Mouse (Mus musculus): ENCODE measurements at regions not wholly inside any gene's neighbourhood (a gene's known extent, or its start where the extent isn't known, plus 50 kb on each side); places are given as distances from the start of the nearest gene placed in this dataset.
"Not testable (repeated sequence)": the region's sequence is repeated elsewhere in the genome, so short reads cannot be mapped to it uniquely, and the experiment has no call there.

- no peak for DNase-seq
Observed at GRCm38 (mm10) chr7:82047456-82047855, 55.4 kb upstream of the Bnc1 start.

- no peak for DNase-seq
Observed at GRCm38 (mm10) chr7:82053411-82053810, 61.3 kb upstream of the Bnc1 start.

DNA sequence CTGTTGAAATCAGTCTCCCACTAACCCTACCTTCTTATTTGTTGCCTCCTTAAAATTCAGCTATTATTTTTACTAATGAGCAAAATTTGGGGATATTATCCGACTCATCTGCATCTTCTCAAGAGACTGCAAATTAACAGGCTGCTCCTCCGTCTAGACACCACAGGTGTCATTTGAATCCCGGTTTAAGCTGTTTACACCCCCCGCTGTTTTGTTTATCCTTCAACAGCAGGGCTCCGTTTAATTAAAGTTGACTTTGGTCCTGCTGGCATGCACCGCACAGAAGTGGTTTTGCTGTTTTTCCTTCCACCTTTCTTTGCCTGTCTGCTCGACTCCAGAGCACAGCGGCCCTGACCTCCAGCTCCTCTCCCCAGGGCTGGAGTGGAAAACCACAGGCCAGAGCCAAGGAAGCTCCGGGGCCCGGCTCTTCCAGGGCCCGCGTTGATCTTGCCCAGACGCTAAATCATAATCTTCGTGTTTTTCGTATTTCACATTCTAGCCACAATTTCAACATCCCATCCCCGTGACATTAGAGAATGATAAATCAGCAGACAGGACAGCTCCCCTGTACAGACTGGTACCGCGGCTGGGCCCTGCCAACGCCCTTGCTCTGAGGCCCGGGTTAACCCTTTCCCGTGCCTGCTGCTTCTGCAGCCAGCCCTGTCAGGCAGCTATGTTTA is 64.6 kb upstream of the Bnc1 start:
- peak; percentile 72 for DNase-seq

GRCm38 (mm10) chr7:82063407-82063806 is 71.3 kb upstream of the Bnc1 start:
- no peak for DNase-seq

DNA sequence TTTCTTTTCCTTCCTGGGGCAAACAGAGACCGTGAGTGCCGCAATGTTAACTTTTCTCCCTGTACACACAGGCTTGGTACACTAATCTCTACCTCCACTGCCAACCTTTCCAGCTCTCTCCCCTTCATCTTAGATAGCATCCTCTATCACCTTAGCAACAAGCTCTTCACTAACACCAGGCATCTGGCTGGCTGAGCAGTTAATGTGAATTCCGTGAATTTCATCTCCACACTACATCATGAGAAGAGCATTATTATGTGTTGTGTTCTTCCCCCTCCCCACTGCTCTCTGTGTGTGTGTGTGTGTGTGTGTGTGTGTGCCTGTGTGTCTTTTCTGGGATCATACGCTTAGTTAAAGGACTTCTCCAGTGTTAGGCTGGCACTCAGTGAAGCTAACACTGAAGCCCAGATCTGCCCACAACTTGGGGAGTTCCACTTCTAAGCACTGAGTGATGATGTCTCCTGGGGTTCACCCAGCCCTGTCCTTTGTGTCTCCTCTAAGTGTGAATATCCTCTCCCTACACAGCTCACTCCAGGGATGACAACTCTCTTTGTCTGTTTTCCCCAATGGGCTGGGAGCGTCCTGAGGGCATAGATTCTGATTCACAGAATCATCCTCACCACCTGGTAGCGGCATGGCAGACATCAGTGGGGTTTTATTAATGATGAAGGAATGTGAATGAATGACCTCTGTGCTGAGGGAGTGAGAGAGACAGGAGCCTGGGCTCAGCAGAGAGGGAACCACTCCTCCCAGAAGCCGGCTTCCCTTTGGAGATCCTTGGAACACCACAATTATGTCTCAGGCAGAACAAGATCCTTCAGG is 77.7 kb upstream of the Bnc1 start:
- no peak for DNase-seq

GRCm38 (mm10) chr7:82070946-82071727 is 79.0 kb upstream of the Bnc1 start:
- no peak for DNase-seq

DNA sequence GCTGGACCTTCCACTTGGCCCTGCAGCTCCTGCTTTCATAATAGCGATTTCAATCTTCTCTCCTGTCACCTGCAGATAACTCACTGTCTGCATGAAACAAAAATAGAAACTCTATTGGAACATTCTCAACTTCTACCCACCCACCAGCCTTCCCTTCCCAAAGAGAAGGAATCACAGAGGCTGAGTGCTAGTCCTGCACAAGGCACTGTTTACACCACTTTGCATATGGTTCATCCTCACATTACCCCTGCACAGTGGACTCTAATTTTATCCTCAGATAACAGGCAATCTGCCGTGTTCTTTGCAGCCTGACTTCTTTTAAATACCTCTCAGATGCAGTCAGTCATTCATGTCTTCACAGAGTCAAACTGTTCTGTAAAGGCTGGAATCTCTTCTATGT is 83.3 kb upstream of the Bnc1 start:
- DNase-seq, result no peak

DNA sequence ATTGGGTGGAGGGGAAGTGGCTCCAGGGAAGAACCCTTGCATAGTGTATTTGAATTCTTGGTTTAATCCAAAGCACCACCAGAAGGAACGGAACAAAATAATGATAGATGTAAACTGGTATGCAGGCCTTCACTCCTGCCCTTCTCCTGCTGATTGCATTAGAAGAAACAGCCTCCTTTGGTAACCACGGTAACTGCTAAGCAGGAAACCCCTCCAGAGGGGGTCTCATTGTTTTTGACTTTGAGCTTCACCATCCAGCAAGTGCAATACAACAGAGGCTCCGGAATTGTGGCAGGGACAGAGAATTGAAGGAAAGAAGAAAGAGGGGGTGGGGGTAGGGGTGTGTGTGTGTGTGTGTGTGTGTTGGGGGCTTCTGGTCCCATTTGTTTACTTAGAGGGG is 89.8 kb upstream of the Bnc1 start:
- DNase-seq, result peak; percentile 44

DNA sequence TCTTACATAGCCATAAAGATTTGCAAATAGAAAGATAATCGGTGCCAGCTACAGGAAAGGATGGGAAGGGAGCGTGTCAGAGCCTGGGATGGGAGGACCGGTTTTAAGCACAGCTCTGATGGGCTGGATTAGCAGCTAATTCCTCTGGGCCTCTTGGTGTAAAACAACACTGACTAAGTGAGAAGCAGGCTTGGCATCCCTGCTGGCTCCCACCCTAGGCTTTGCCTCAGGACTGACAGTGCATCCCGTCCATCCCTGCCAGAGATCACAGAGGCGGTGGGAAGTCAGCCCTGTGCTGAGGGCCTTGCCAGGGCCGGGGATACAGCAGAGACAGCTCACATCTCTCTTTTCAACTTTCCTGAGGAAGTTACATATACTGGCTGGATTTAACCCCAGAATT is 90.8 kb upstream of the Sh3gl3 start:
- peak; percentile 18 for DNase-seq

DNA sequence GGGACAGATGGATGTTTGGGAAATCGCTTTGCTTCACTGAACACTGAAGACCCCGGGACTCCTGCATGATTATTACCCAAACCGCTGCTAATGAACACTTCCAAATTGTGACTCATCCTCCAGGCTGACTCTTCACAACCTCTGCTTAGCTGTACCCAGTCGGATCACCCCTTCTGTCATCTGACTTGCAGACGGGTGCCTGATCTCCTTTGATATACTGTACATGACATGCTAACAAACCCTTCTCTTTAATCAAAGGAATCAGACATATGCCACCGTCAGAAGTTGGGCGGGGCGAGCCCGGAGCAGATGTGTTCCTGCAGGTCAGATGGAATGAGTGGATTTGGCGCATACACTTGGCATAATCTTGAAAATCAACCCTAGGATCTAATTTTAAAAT is 89.2 kb upstream of the Sh3gl3 start:
- DNase-seq, result no peak

GRCm38 (mm10) chr7:82085205-82085604 is 88.4 kb upstream of the Sh3gl3 start:
- DNase-seq, result peak; percentile 14

GRCm38 (mm10) chr7:82098136-82098535 is 75.5 kb upstream of the Sh3gl3 start:
- no peak for DNase-seq

- no peak for DNase-seq
Observed at GRCm38 (mm10) chr7:82101314-82101713, 72.3 kb upstream of the Sh3gl3 start.

DNA sequence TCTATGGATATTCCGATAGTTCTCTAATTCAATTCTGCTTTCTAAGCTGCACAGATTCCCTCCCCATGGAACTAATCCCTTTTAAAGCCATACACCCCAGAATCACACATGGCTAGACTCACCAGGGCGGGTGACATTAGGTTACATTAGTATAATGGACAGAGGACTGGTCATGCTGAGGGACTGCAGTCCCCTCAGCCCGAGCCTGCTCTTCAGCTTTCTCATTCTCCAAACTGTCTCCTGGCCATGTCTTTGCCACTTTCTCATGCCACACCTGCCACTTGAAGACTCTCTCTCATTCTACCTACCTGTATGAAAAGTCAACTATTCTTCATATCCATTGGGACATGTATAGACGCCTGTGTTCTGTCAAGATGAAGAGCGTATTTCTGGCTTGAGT is 68.0 kb upstream of the Sh3gl3 start:
- DNase-seq, result no peak

DNA sequence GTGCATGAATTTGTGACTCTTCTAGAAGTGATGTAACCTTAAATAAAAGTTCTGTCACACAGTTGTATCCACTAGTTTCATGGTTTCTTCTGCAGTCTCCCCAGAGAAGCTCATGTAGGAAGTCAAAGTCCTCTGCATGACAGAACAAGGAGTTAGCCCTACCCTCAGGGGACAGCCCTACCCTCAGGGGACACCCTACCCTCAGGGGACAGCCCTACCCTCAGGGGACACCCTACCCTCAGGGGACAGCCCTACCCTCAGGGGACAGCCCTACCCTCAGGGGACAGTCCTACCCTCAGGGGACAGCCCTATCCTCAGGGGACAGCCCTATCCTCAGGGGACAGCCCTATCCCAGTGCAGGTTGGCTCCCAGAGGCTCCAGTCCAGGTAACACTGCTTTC is 64.5 kb upstream of the Sh3gl3 start:
- DNase-seq, result not testable (repeated sequence)

DNA sequence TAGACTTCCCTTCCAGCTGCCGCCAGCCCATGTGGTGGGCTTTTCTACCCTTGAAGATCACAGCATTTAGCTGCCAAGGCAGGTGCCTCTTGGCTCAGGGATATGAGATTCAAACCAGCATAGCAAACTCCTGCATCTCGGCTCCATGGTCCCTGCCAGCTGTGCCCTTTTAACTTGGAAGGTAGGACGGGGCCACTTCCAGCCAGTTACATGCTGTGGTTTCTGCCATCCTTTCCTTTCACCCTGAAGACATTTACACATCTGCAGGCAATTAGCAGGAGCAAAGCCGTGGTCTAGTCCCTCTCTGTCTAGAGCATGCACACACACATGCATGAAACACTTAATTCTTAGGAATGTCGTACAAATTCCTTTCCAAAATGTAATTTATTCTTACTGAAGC is 64.1 kb upstream of the Sh3gl3 start:
- peak; percentile 69 for DNase-seq

DNA sequence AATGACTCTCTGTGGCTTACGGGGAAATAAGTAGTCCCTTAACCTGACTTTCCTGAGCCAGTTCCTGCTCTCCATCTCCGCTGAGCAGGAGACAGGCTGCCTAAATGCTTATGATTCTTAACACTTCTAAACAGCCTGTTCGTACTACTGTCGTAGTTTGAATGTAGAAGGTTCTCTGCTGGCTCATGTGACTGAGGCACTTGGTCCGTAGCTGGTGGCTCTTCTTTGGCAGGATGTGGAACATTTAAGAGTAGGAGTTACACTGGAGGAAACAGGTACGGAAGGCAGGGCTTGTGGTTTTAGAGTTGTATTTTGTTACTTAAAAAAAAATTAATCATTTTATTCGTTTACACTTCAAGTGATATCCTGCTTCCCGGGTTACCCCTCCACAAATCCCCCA is 63.7 kb upstream of the Sh3gl3 start:
- DNase-seq, result no peak

GRCm38 (mm10) chr7:82112046-82112445 is 61.6 kb upstream of the Sh3gl3 start:
- peak; percentile 15 for DNase-seq

DNA sequence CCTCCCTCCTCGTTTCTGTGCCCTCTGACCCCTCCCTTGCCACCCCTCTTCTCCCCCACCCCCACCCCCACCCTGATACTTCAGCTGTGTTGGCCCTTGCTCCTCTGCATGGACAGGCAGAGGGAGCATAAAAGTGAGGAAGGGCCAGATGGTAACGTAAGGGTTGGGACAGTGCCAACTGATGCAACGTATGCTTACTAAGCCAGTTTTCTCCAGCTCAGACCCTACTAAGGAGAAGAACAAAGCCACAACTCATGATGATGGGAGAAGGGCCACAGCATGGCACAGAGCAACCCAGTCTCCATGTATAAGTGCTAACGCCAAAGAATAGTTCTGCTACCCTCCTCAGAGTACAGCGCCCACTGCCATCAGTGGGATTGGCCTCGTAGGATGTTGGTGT is 58.0 kb upstream of the Sh3gl3 start:
- no peak for DNase-seq

DNA sequence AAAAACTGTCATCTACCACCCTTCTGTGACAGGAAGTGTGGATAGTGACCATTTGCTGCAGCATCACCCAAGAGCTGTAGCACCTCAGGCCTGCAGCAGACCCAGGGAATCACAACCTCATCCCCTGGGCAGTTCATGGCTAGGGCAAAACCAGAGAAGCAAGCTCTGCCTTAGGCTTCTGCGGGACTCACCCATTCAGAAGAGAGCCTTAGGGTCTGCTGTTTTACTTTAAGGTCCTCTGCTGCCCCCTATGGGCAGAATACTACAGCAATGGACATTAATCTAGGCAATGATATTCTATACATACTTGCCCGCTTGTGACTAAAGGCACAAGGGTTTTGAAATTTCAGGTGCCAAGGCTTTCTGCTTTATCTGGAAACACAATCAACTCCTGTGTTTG is 54.4 kb upstream of the Sh3gl3 start:
- DNase-seq, result peak; percentile 94

- no peak for DNase-seq
Observed at GRCm38 (mm10) chr7:82119866-82120265, 53.8 kb upstream of the Sh3gl3 start.

GRCm38 (mm10) chr7:82121746-82122145 is 51.9 kb upstream of the Sh3gl3 start:
- peak; percentile 66 for DNase-seq

Data from embryo, embryonic 11 days (tissue).